Mouse (Mus musculus) liver, adult 2 months (tissue): ENCODE data around the gene Ift122. TPM values are rescaled to one million over a fixed set of nuclear protein-coding genes. Genes with fewer than 3 reads are reported as not detected.

Source experiments
- DNase-seq: peaks from one replicate; pipeline ENCODE4 v3.0.0-alpha.2; 2011; ENCODE audit warnings: low read depth, low spot score; ENCODE audit errors: extremely low read depth
- H3K27ac ChIP-seq: fragments of 200-500 bp; replicated peaks from 2 replicates; pipeline ENCODE4 v1.5.1; 2012; ENCODE audit warnings: low read depth, mild to moderate bottlenecking, control low read depth, inconsistent platforms, low read length; ENCODE audit not compliant: insufficient read depth
- H3K27me3 ChIP-seq: fragments of 200-500 bp; 2 replicates; pipeline ENCODE4 v1.6.1; 2012; ENCODE audit warnings: mild to moderate bottlenecking, moderate library complexity, low read length, inconsistent platforms; ENCODE audit not compliant: control insufficient read depth, insufficient read depth
- H3K36me3 ChIP-seq: fragments of 200-500 bp; 2 replicates; pipeline ENCODE4 v1.6.1; 2012; ENCODE audit warnings: low read length, inconsistent platforms; ENCODE audit not compliant: control insufficient read depth, insufficient read depth
- H3K4me1 ChIP-seq: fragments of 200-500 bp; 2 replicates; pipeline ENCODE4 v1.6.1; 2011; ENCODE audit warnings: low read length; ENCODE audit not compliant: control insufficient read depth, insufficient read depth
- H3K4me3 ChIP-seq: fragments of 200-500 bp; 2 replicates; pipeline ENCODE4 v1.5.1; 2011; ENCODE audit warnings: low read depth, mild to moderate bottlenecking, control low read depth, low read length, moderate library complexity; ENCODE audit not compliant: insufficient read depth
- H3K79me2 ChIP-seq: fragments of 200-500 bp; 2 replicates; pipeline ENCODE4 v1.6.1; 2012; ENCODE audit warnings: inconsistent platforms, mild to moderate bottlenecking, low read length, moderate library complexity; ENCODE audit not compliant: control insufficient read depth, insufficient read depth
- H3K9ac ChIP-seq: fragments of 200-500 bp; 2 replicates; pipeline ENCODE4 v1.6.1; 2012; ENCODE audit warnings: low read depth, mild to moderate bottlenecking, control low read depth, inconsistent platforms, low read length
- CTCF ChIP-seq: fragments of 200-500 bp; IDR thresholded peaks from 2 replicates; pipeline ENCODE4 v1.5.1; 2011; ENCODE audit warnings: low read depth, low read length, control low read depth
- POLR2A ChIP-seq: fragments of 200-500 bp; IDR thresholded peaks from 2 replicates; pipeline ENCODE4 v1.6.1; 2011; ENCODE audit warnings: low read length, control low read depth; ENCODE audit not compliant: insufficient read depth; ENCODE audit errors: extremely low read depth
- WGBS: fragments of 180-500 bp; shearing (Covaris S2); methylation state at CpG from one replicate; pipeline ENCODE4 v1.1.7; 2018; 5-methylcytosine and 5-hydroxymethylcytosine counted together
- polyA plus RNA-seq: library from polyadenylated mRNA; depleted of rRNA; stranded (reverse); fragments of >200 nt; gene quantifications from 2 replicates; pipeline ENCODE4 v1.2.3, GENCODE M21; 2012
- total RNA-seq: library from RNA; depleted of rRNA; stranded (reverse); fragments of >200 nt; gene quantifications from 2 replicates; pipeline ENCODE4 v1.2.3, GENCODE M21; 2014

Gene Ift122
- total and polyA plus RNA-seq, 2 experiments, result 2.0 to 3.0 TPM

- Histone ChIP-seq H3K79me2 (no peaks in the 10 kb centered on the region), H3K4me1 (peaks cover 8% of the 10 kb centered on the region; the same call in 1 of the 2 replicates), H3K36me3 (peaks cover 1% of the 10 kb centered on the region; the same call in 1 of the 2 replicates), H3K9ac (no peak overlapping the region), H3K27ac (no peak overlapping the region), H3K27me3 (no peaks in the 10 kb centered on the region), H3K4me3 (no peak overlapping the region)
- WGBS, result 76% methylated on average over 6 of the region's 6 CpGs
- DNase-seq, result no peak
- TF ChIP-seq CTCF (no peak), POLR2A (no peak)
Observed at GRCm38 (mm10) chr6:115878694-115879093, 25.4 kb downstream of the Ift122 start.

GRCm38 (mm10) chr6:115879736-115880135 lies 26.5 kb downstream of the Ift122 start:
- H3K9ac ChIP-seq, result no peak overlapping the region
- no peak overlapping the region for H3K4me3 ChIP-seq
- WGBS, result 81% methylated on average over 6 of the region's 6 CpGs
- peaks cover 1% of the 10 kb centered on the region; the same call in 1 of the 2 replicates for H3K36me3 ChIP-seq
- peaks cover 10% of the 10 kb centered on the region; the same call in 1 of the 2 replicates for H3K4me1 ChIP-seq
- H3K79me2 ChIP-seq, result no peaks in the 10 kb centered on the region
- H3K27ac ChIP-seq, result no peak overlapping the region
- DNase-seq, result no peak
- TF ChIP-seq CTCF, result no peak
- no peak for TF ChIP-seq POLR2A
- no peaks in the 10 kb centered on the region for H3K27me3 ChIP-seq

GRCm38 (mm10) chr6:115880751-115881150 lies 27.5 kb downstream of the Ift122 start:
- peaks cover 1% of the 10 kb centered on the region; the same call in 1 of the 2 replicates for H3K36me3 ChIP-seq
- TF ChIP-seq CTCF (no peak), POLR2A (no peak)
- H3K4me3 ChIP-seq, result no peak overlapping the region
- H3K79me2 ChIP-seq, result no peaks in the 10 kb centered on the region
- H3K9ac ChIP-seq, result no peak overlapping the region
- H3K27me3 ChIP-seq, result no peaks in the 10 kb centered on the region
- WGBS, result 81% methylated on average over 8 of the region's 8 CpGs
- H3K27ac ChIP-seq, result peak overlapping the region; percentile 52
- no peak for DNase-seq
- H3K4me1 ChIP-seq, result peaks cover 10% of the 10 kb centered on the region; the same call in 1 of the 2 replicates

GRCm38 (mm10) chr6:115884018-115884417 lies 30.7 kb downstream of the Ift122 start:
- DNase-seq, result no peak
- H3K4me3 ChIP-seq, result no peak overlapping the region
- H3K27me3 ChIP-seq, result no peaks in the 10 kb centered on the region
- H3K79me2 ChIP-seq, result no peaks in the 10 kb centered on the region
- no peaks in the 10 kb centered on the region for H3K36me3 ChIP-seq
- TF ChIP-seq POLR2A (no peak), CTCF (no peak)
- H3K9ac ChIP-seq, result no peak overlapping the region
- H3K27ac ChIP-seq, result peak overlapping the region; percentile 38
- H3K4me1 ChIP-seq, result peaks cover 12% of the 10 kb centered on the region; the same call in 1 of the 2 replicates

- DNase-seq, result no peak
- Histone ChIP-seq H3K36me3 (no peaks in the 10 kb centered on the region), H3K79me2 (no peaks in the 10 kb centered on the region), H3K4me3 (no peak overlapping the region), H3K27me3 (no peaks in the 10 kb centered on the region), H3K4me1 (peaks cover 9% of the 10 kb centered on the region; the same call in 1 of the 2 replicates), H3K27ac (no peak overlapping the region), H3K9ac (no peak overlapping the region)
- TF ChIP-seq POLR2A (no peak), CTCF (no peak)
- WGBS, result 56% methylated on average over 4 of the region's 4 CpGs
Observed at GRCm38 (mm10) chr6:115886894-115887293, 33.6 kb downstream of the Ift122 start.

GRCm38 (mm10) chr6:115888296-115888695 lies 35.0 kb downstream of the Ift122 start:
- TF ChIP-seq POLR2A (no peak), CTCF (peak; percentile 46; the same call in 1 of the 2 replicates)
- 98% methylated on average over 3 of the region's 3 CpGs for WGBS
- H3K36me3 ChIP-seq, result no peaks in the 10 kb centered on the region

More at GRCm38 (mm10) chr6:115888296-115888695, 35.0 kb downstream of the Ift122 start:
- H3K27ac ChIP-seq, result no peak overlapping the region
- no peaks in the 10 kb centered on the region for H3K79me2 ChIP-seq
- H3K9ac ChIP-seq, result no peak overlapping the region
- no peaks in the 10 kb centered on the region for H3K27me3 ChIP-seq
- peaks cover 9% of the 10 kb centered on the region; the same call in 1 of the 2 replicates for H3K4me1 ChIP-seq
- DNase-seq, result no peak
- H3K4me3 ChIP-seq, result no peak overlapping the region
